Mouse (Mus musculus) gastrocnemius, postnatal 10 days (tissue): Measurements from ENCODE around the gene Tmem222. TPM values are rescaled to one million over a fixed set of nuclear protein-coding genes. Genes with fewer than 3 reads are reported as not detected.

Source experiments
- DNase-seq: peaks from one replicate; pipeline ENCODE4 v3.0.0; 2021; ENCODE audit warnings: mixed read lengths
- total RNA-seq, 2 experiments: library from RNA; stranded (reverse); gene quantifications; 2 replicates each; pipeline ENCODE4 v1.2.3; 2021

The Tmem222 gene
- total RNA-seq, 2 experiments from 2014 or later, result 23.6 to 25.9 TPM

- no peak for DNase-seq
These were observed 7.7 kb upstream of the Tmem222 start for GRCm38 (mm10) chr4:133285299-133285698.

GRCm38 (mm10) chr4:133282656-133283055, 5.1 kb upstream of the Tmem222 start:
- DNase-seq, result no peak

- DNase-seq, result no peak
These were observed 4.4 kb upstream of the Tmem222 start for GRCm38 (mm10) chr4:133281951-133282481.

GRCm38 (mm10) chr4:133281513-133281912, 3.9 kb upstream of the Tmem222 start:
- no peak for DNase-seq

GRCm38 (mm10) chr4:133278482-133278881, 890 bp upstream of the Tmem222 start:
- DNase-seq, result no peak

GRCm38 (mm10) chr4:133278067-133278466, 475 bp upstream of the Tmem222 start:
- DNase-seq, result no peak

GRCm38 (mm10) chr4:133270929-133271328, 6.7 kb downstream of the Tmem222 start:
- DNase-seq, result no peak

GRCm38 (mm10) chr4:133269596-133269995, 8.0 kb downstream of the Tmem222 start:
- DNase-seq, result no peak

GRCm38 (mm10) chr4:133268931-133269330, 8.7 kb downstream of the Tmem222 start:
- DNase-seq, result no peak

- DNase-seq, result no peak
These were observed 11.2 kb downstream of the Tmem222 start for GRCm38 (mm10) chr4:133266248-133266880.

- no peak for DNase-seq
These were observed 11.8 kb downstream of the Tmem222 start for GRCm38 (mm10) chr4:133265759-133266158.

GRCm38 (mm10) chr4:133265297-133265696, 12.3 kb downstream of the Tmem222 start:
- no peak for DNase-seq

- no peak for DNase-seq
These were observed 13.0 kb downstream of the Tmem222 start for GRCm38 (mm10) chr4:133264559-133264958.

- no peak for DNase-seq
These were observed 13.8 kb downstream of the Tmem222 start for GRCm38 (mm10) chr4:133263756-133264155.

- DNase-seq, result no peak
These were observed 14.7 kb downstream of the Tmem222 start, which contains the start of gene Sytl1 for GRCm38 (mm10) chr4:133262882-133263281. Gene Sytl1, minus strand, starts transcription at chr4:133263113.

GRCm38 (mm10) chr4:133262375-133262765, 15.2 kb downstream of the Tmem222 start:
- DNase-seq, result no peak

GRCm38 (mm10) chr4:133261641-133262374, 15.8 kb downstream of the Tmem222 start:
- DNase-seq, result no peak

GRCm38 (mm10) chr4:133257798-133258408, 19.7 kb downstream of the Tmem222 start:
- no peak for DNase-seq

- no peak for DNase-seq
These were observed 20.4 kb downstream of the Tmem222 start for GRCm38 (mm10) chr4:133257230-133257629.

- no peak for DNase-seq
These were observed 20.8 kb downstream of the Tmem222 start for GRCm38 (mm10) chr4:133256820-133257219.

GRCm38 (mm10) chr4:133255392-133255791, 22.2 kb downstream of the Tmem222 start:
- no peak for DNase-seq

- DNase-seq, result no peak
These were observed 24.2 kb downstream of the Tmem222 start for GRCm38 (mm10) chr4:133253412-133253811.

- no peak for DNase-seq
These were observed 25.5 kb downstream of the Tmem222 start for GRCm38 (mm10) chr4:133252089-133252488.
